Mouse (Mus musculus) hindbrain, embryonic 14.5 days (tissue): Measurements from ENCODE around the gene Olfr1240. TPM values are rescaled to one million over a fixed set of nuclear protein-coding genes. Genes with fewer than 3 reads are reported as not detected.

Experiments
- ATAC-seq: fragments of 200-750 bp; cut with Nextera tagmentation; 2 replicates; pipeline ENCODE4 v1.8.0; 2017; ENCODE audit warnings: moderate number of reproducible peaks, mild to moderate bottlenecking, moderate TSS enrichment, moderate library complexity; ENCODE audit not compliant: low FRiP score
- DNase-seq: peaks from one replicate; pipeline ENCODE4 v3.0.0-alpha.2; 2015; ENCODE audit warnings: low spot score
- H3K27ac ChIP-seq: fragments of 300-500 bp; sonication (generic); 2 replicates; pipeline ENCODE4 v1.5.1; 2014; ENCODE audit warnings: mild to moderate bottlenecking, moderate library complexity
- H3K27me3 ChIP-seq: fragments of 300-500 bp; sonication (generic); 2 replicates; pipeline ENCODE4 v1.6.1; 2014; ENCODE audit warnings: mild to moderate bottlenecking, low read length, mixed read lengths; ENCODE audit not compliant: control insufficient read depth, insufficient read depth
- H3K36me3 ChIP-seq: fragments of 300-500 bp; sonication (generic); replicated peaks from 2 replicates; pipeline ENCODE4 v1.6.1; 2014; ENCODE audit not compliant: control insufficient read depth, insufficient read depth
- H3K4me1 ChIP-seq: fragments of 300-500 bp; sonication (generic); replicated peaks from 2 replicates; pipeline ENCODE4 v1.6.1; 2014; ENCODE audit warnings: antibody characterized with exemption, low read length, mixed read lengths; ENCODE audit not compliant: control insufficient read depth, insufficient read depth
- H3K4me2 ChIP-seq: fragments of 300-500 bp; sonication (generic); replicated peaks from 2 replicates; pipeline ENCODE4 v1.6.1; 2014; ENCODE audit warnings: mild to moderate bottlenecking, moderate library complexity
- H3K4me3 ChIP-seq: fragments of 300-500 bp; sonication (generic); replicated peaks from 2 replicates; pipeline ENCODE4 v1.5.1; 2014; ENCODE audit warnings: mild to moderate bottlenecking, low read length
- H3K9ac ChIP-seq: fragments of 300-500 bp; sonication (generic); 2 replicates; pipeline ENCODE4 v1.6.1; 2014
- H3K9me3 ChIP-seq: fragments of 300-500 bp; sonication (generic); 2 replicates; pipeline ENCODE4 v1.6.1; 2016; ENCODE audit warnings: low read length; ENCODE audit not compliant: control insufficient read depth
- WGBS: fragments of 180-500 bp; shearing (Covaris S2); extraction: QIAGEN DNeasy Blood & Tissue Kit; methylation state at CpG from one replicate; pipeline ENCODE4 v1.1.7; 2014; 5-methylcytosine and 5-hydroxymethylcytosine counted together
- polyA plus RNA-seq: library from polyadenylated mRNA; unstranded; fragments of >200 nt; fragmentation: Nextera tagmentation; extraction: Ambion mirVana; gene quantifications from 2 replicates; pipeline ENCODE4 v1.2.1, GENCODE M21; 2014

Gene Olfr1240
- not detected in 2 replicates for polyA plus RNA-seq

DNA sequence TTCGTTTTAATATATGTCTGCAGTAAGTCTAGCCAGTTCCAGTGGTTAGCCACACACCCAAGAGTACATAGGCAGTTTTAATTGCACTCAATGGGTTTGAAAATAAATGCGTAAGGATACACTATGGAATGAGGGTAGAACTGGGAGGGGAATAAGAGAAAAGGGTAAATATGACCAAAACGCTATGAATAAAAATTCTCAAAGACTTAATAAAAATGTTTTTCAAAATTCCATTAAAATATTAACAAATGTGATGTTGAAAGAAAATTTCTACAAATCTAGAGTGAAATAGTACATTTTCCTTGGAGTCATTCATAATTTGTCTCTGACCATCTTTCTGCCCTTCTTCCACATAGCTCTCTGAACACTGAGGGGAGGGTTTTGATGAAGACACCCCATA lies at the start of gene Olfr1240:
Gene Olfr1240 (minus strand): TSS at position 101 of the 400 bp plus-strand sequence.
- ATAC-seq, result no peak
- Histone ChIP-seq H3K36me3 (no peaks in the 10 kb centered on the region), H3K9me3 (no peaks in the 10 kb centered on the region), H3K9ac (no peak within 1 kb of the TSS), H3K4me3 (no peak within 1 kb of the TSS), H3K4me1 (no peaks in the 10 kb centered on the region), H3K27me3 (no peaks in the 10 kb centered on the region), H3K27ac (no peak within 1 kb of the TSS), H3K4me2 (no peak within 1 kb of the TSS)
- no peak for DNase-seq
- 92% methylated on average over 3 of the region's 3 CpGs for WGBS

DNA sequence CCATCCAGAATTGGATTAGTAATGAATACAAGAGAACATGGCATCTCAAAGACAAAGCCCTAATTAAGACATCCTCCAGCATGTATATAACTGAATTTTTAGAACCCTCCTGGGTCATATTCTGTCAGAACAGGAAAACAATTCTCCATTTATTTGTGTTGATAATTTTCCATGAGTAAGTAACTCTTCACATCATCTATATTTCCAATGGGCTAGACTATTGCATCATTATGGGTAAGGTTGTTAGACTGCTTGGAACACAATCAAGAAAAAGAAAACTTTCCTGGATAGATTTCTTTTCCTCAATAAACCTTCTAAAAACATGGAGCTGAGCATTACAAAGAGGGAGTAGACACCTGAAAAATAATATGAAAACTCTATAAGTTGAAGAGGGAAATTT lies 44.2 kb upstream of the Olfr1240 start, which contains the start of gene Olfr1241:
Gene Olfr1241 (minus strand): TSS at position 101 of the 400 bp plus-strand sequence.
- H3K27ac ChIP-seq, result no peak within 1 kb of the TSS
- no peaks in the 10 kb centered on the region for H3K4me1 ChIP-seq
- no peak for DNase-seq
- no peaks in the 10 kb centered on the region for H3K36me3 ChIP-seq
- no peak within 1 kb of the TSS for H3K4me3 ChIP-seq
- no peaks in the 10 kb centered on the region for H3K27me3 ChIP-seq
- no peaks in the 10 kb centered on the region for H3K9me3 ChIP-seq
- H3K9ac ChIP-seq, result no peak within 1 kb of the TSS
- H3K4me2 ChIP-seq, result no peak within 1 kb of the TSS
- ATAC-seq, result no peak

DNA sequence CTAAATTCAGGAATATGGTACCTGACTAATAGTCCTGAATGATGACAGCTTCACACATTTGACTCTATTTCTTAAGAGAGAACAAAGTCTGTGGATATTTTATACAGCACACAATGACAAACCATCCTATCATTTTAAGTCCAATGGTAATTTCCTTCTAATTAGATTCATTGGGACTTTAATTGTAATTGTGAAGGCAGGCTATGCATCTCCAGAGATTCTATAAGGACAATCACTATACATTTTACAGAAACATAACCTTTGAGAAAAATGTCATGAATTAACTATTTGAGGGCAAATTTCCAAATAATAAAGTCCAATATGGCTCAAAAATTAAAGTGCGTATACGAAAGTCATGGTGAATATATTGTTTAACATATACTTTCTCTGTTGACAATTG lies 22.5 kb downstream of the Olfr1240 start, which contains the start of gene Olfr1239:
Gene Olfr1239 (minus strand): TSS at position 101 of the 400 bp plus-strand sequence.
- Histone ChIP-seq H3K4me2 (no peak within 1 kb of the TSS), H3K9ac (no peak within 1 kb of the TSS), H3K36me3 (no peaks in the 10 kb centered on the region), H3K4me1 (no peaks in the 10 kb centered on the region), H3K4me3 (no peak within 1 kb of the TSS), H3K27me3 (no peaks in the 10 kb centered on the region), H3K9me3 (no peaks in the 10 kb centered on the region), H3K27ac (no peak within 1 kb of the TSS)
- 97% methylated on average over 2 of the region's 2 CpGs for WGBS
- ATAC-seq (no peak), DNase-seq (no peak)

DNA sequence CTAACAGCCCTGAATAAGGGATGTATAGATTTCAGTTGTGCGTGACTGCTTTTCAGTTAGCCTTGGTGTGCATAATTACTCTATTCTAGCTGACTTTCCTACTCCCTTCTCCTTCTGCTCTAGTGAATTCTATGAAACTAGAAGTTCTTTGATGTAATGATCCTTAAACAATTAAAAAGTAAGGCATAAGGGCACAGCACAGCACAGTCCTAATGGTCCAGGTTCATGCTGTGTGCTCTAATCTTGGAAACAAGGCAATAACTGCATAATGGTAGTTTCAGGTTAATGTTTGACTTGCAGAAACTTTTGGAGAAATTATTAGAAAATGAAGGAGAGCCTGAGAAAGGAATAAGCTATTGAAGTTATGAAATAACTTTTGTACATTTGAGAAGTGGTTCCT lies 28.2 kb downstream of the Olfr1240 start:
- H3K9me3 ChIP-seq, result no peaks in the 10 kb centered on the region
- H3K4me3 ChIP-seq, result no peak overlapping the region
- 88% methylated on average over 1 of the region's 1 CpGs for WGBS
- H3K27me3 ChIP-seq, result no peaks in the 10 kb centered on the region
- H3K36me3 ChIP-seq, result no peaks in the 10 kb centered on the region
- no peak overlapping the region for H3K27ac ChIP-seq
- ATAC-seq (no peak), DNase-seq (no peak)
- no peak overlapping the region for H3K9ac ChIP-seq
- no peaks in the 10 kb centered on the region for H3K4me1 ChIP-seq
- H3K4me2 ChIP-seq, result no peak overlapping the region

DNA sequence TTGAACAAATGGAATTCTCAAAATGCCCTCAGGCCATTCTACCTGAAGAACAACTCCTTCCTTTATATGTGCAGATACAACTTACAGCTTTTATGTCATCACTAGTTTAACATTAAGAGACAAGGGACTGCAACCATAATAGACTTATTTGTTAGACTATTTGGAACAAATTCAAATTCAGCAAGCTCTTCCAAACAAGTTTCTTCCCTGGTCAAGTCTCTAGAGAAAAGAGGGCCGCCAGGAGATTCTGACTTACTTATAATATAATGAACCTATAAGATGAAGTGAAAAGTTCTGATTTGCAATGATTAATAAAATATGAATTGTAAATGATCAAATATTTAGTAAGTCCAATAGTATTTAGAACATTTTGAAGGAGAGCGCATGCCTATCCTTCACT lies 33.2 kb downstream of the Olfr1240 start, which contains the start of gene Olfr1238:
Gene Olfr1238 (minus strand): TSS at position 101 of the 400 bp plus-strand sequence.
- WGBS, result 94% methylated on average over 2 of the region's 2 CpGs

DNA sequence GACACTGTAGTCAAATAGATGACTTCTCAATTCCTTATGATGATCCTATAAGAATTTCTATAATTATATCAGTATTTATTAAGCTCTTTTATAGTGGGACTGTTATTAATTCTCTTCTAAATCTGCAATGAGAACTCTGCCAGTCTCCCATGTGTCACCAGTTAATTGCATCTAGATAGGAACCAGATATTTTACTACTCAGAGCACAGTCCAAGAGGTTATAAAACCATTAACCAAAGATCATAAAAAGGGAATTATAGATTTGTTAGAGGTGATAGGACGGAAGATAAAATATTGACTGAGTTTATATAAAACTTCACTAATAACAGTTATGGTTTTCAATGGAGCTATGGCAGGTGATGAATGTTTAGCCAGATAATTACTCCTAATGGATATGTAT lies 41.9 kb downstream of the Olfr1240 start:
- Histone ChIP-seq H3K4me2 (no peak overlapping the region), H3K27me3 (no peaks in the 10 kb centered on the region), H3K9ac (no peak overlapping the region), H3K27ac (no peak overlapping the region), H3K9me3 (no peaks in the 10 kb centered on the region), H3K4me1 (no peaks in the 10 kb centered on the region), H3K4me3 (no peak overlapping the region), H3K36me3 (no peaks in the 10 kb centered on the region)
- ATAC-seq, result no peak
- WGBS, result 88% methylated on average over 1 of the region's 1 CpGs
- no peak for DNase-seq

More for the DNA sequence above, 33.2 kb downstream of the Olfr1240 start, which contains the start of gene Olfr1238:
- Histone ChIP-seq H3K9me3 (no peaks in the 10 kb centered on the region), H3K36me3 (no peaks in the 10 kb centered on the region), H3K4me3 (no peak within 1 kb of the TSS), H3K27ac (no peak within 1 kb of the TSS), H3K27me3 (no peaks in the 10 kb centered on the region), H3K4me2 (no peak within 1 kb of the TSS), H3K9ac (no peak within 1 kb of the TSS), H3K4me1 (no peaks in the 10 kb centered on the region)
- ATAC-seq (no peak), DNase-seq (no peak)

Other genes starting within 250 kb of the Olfr1240 start
- not detected in 2 replicates for gene Olfr1226, start 243.0 kb downstream of the Olfr1240 start, polyA plus RNA-seq
- gene Olfr1228, start 188.9 kb downstream of the Olfr1240 start, polyA plus RNA-seq, result not detected in 2 replicates
- gene Olfr1229, start 155.0 kb downstream of the Olfr1240 start, polyA plus RNA-seq, result not detected in 2 replicates
- not detected in 2 replicates for gene Olfr1230, start 145.7 kb downstream of the Olfr1240 start, polyA plus RNA-seq
- not detected in 2 replicates for gene Olfr1231, start 135.9 kb downstream of the Olfr1240 start, polyA plus RNA-seq
- gene Olfr1232, start 113.3 kb downstream of the Olfr1240 start, polyA plus RNA-seq, result not detected in 2 replicates
- gene Olfr1233, start 100.6 kb downstream of the Olfr1240 start, polyA plus RNA-seq, result not detected in 2 replicates
- gene Olfr1234, start 78.1 kb downstream of the Olfr1240 start, polyA plus RNA-seq, result not detected in 2 replicates
- not detected in 2 replicates for gene Olfr1238, start 33.3 kb downstream of the Olfr1240 start, polyA plus RNA-seq
- gene Olfr1239, start 22.6 kb downstream of the Olfr1240 start, polyA plus RNA-seq, result not detected in 2 replicates
- gene Olfr1241, start 44.1 kb upstream of the Olfr1240 start, polyA plus RNA-seq, result not detected in 2 replicates
- not detected in 2 replicates for gene Olfr1242, start 55.3 kb upstream of the Olfr1240 start, polyA plus RNA-seq
- gene Olfr1243, start 88.5 kb upstream of the Olfr1240 start, polyA plus RNA-seq, result not detected in 2 replicates
- gene Olfr1245, start 135.4 kb upstream of the Olfr1240 start, polyA plus RNA-seq, result not detected in 2 replicates
- gene Olfr1246, start 150.2 kb upstream of the Olfr1240 start, polyA plus RNA-seq, result not detected in 2 replicates
- gene Olfr1247, start 171.1 kb upstream of the Olfr1240 start, polyA plus RNA-seq, result 0.04 TPM in 1 of 2 replicates, not detected in the other
- gene Olfr1248, start 175.2 kb upstream of the Olfr1240 start, polyA plus RNA-seq, result not detected in 2 replicates
- not detected in 2 replicates for gene Olfr1249, start 192.0 kb upstream of the Olfr1240 start, polyA plus RNA-seq
- gene Olfr1250, start 218.5 kb upstream of the Olfr1240 start, polyA plus RNA-seq, result not detected in 2 replicates
- gene Olfr1251, start 228.9 kb upstream of the Olfr1240 start, polyA plus RNA-seq, result not detected in 2 replicates